Mouse (Mus musculus): ENCODE data around the gene Eif2b5.

DNA sequence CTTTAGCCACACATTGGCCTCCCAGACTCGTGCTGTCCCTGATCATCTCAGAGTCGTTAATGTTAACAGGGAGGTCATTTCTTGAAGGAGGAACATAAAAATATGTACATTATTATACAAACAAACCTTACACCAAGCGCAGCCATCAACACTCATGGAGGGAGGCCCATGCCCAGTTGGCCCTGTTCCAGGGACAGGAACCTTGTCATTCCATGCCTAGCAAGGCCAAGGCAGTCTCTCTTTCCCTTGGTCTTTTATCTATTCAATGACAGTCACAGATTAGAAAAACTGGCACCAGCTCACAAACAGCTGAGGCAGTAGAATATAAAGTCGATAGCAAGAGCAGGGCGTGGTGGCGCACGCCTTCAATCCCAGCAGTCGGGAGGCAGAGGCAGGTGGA, 24.4 kb upstream of the Eif2b5 start:
- TF ChIP-seq CTCF (IDR thresholded peaks at IDR 0.05; ENCODE audit: low read depth), result no peak
- TF ChIP-seq EP300 (IDR thresholded peaks at IDR 0.05; ENCODE audit: low read depth), result no peak
